Mouse (Mus musculus) lung, postnatal 0 days (tissue): Measurements from ENCODE around the gene Fry.

ENCODE experiments used
- CTCF ChIP-seq: IDR thresholded peaks from 2 replicates; pipeline ENCODE4 v1.5.1; 2016; ENCODE audit warnings: antibody characterized with exemption, mild to moderate bottlenecking
- EP300 ChIP-seq: IDR thresholded peaks from 2 replicates; pipeline ENCODE4 v1.6.1; 2016; ENCODE audit warnings: antibody characterized with exemption, mild to moderate bottlenecking, control low read depth

GRCm38 (mm10) chr5:150390422-150390821 lies 272.0 kb downstream of the Fry start:
- no peak for TF ChIP-seq CTCF
- no peak for TF ChIP-seq EP300
